Mouse (Mus musculus) kidney, embryonic 14.5 days (tissue): ENCODE results near the gene Dpp4. TPM values are rescaled to one million over a fixed set of nuclear protein-coding genes. Genes with fewer than 3 reads are reported as not detected.

Source experiments
- ATAC-seq: fragments of 200-750 bp; cut with Nextera tagmentation; 2 replicates; pipeline ENCODE4 v1.8.0; 2017; ENCODE audit warnings: moderate number of reproducible peaks, mild to moderate bottlenecking, moderate TSS enrichment, moderate library complexity; ENCODE audit not compliant: low FRiP score, low TSS enrichment
- H3K27ac ChIP-seq: fragments of 300-500 bp; sonication (generic); 2 replicates; pipeline ENCODE4 v1.5.1; 2014; ENCODE audit warnings: low read depth, mild to moderate bottlenecking, low read length, moderate library complexity, mixed read lengths
- H3K27me3 ChIP-seq: fragments of 300-500 bp; sonication (generic); 2 replicates; pipeline ENCODE4 v1.6.1; 2014; ENCODE audit warnings: mild to moderate bottlenecking, low read length; ENCODE audit not compliant: control insufficient read depth, insufficient read depth
- H3K36me3 ChIP-seq: fragments of 300-500 bp; sonication (generic); 2 replicates; pipeline ENCODE4 v1.6.1; 2014; ENCODE audit warnings: low read length, mixed read lengths; ENCODE audit not compliant: control insufficient read depth, insufficient read depth
- H3K4me1 ChIP-seq: fragments of 300-500 bp; sonication (generic); 2 replicates; pipeline ENCODE4 v1.6.1; 2014; ENCODE audit warnings: low read length, mixed read lengths; ENCODE audit not compliant: control insufficient read depth, insufficient read depth
- H3K4me2 ChIP-seq: fragments of 300-500 bp; sonication (generic); replicated peaks from 2 replicates; pipeline ENCODE4 v1.6.1; 2014; ENCODE audit warnings: low read depth, mild to moderate bottlenecking, low read length
- H3K4me3 ChIP-seq: fragments of 300-500 bp; sonication (generic); 2 replicates; pipeline ENCODE4 v1.5.1; 2014; ENCODE audit warnings: mild to moderate bottlenecking, low read length
- H3K9ac ChIP-seq: fragments of 300-500 bp; sonication (generic); 2 replicates; pipeline ENCODE4 v1.6.1; 2014; ENCODE audit warnings: low read depth, mild to moderate bottlenecking, low read length, moderate library complexity
- H3K9me3 ChIP-seq: fragments of 300-500 bp; sonication (generic); 2 replicates; pipeline ENCODE4 v1.6.1; 2016; ENCODE audit warnings: low read length; ENCODE audit not compliant: control insufficient read depth
- WGBS: fragments of 180-500 bp; shearing (Covaris S2); extraction: QIAGEN DNeasy Blood & Tissue Kit; methylation state at CpG from one replicate; pipeline ENCODE4 v1.1.7; 2014; 5-methylcytosine and 5-hydroxymethylcytosine counted together
- polyA plus RNA-seq: library from polyadenylated mRNA; unstranded; fragments of >200 nt; fragmentation: Nextera tagmentation; extraction: Ambion mirVana; gene quantifications from 2 replicates; pipeline ENCODE4 v1.2.1, GENCODE M21; 2014

The Dpp4 gene
- polyA plus RNA-seq, 1 experiment from 2014 or later, result 70.1 TPM

DNA sequence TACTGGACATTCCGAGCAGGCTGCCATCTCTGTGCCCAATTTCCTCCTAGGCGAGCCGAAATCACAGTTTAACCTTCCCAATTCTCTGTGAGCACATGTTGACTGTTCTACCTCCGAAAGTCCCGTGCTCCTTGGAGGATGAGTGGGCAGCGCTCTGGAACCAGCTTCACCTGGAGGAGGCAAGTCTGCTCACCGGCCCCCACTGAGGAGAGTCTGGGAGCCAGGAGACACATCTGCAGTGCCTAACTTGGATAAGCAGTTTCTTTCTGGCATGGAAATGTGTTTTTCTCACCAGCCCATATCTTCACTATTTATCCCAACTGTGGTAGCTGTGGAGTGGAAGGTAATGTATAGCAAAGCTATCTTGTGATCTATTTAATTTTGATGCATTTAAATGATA is 54.8 kb downstream of the Dpp4 start:
- no peaks in the 10 kb centered on the region for H3K4me1 ChIP-seq
- no peak overlapping the region for H3K27ac ChIP-seq
- no peak overlapping the region for H3K4me2 ChIP-seq
- H3K27me3 ChIP-seq, result no peaks in the 10 kb centered on the region
- H3K9ac ChIP-seq, result no peak overlapping the region
- ATAC-seq, result no peak
- H3K4me3 ChIP-seq, result no peak overlapping the region
- WGBS, result 86% methylated on average over 7 of the region's 7 CpGs
- no peaks in the 10 kb centered on the region for H3K9me3 ChIP-seq
- H3K36me3 ChIP-seq, result no peaks in the 10 kb centered on the region

DNA sequence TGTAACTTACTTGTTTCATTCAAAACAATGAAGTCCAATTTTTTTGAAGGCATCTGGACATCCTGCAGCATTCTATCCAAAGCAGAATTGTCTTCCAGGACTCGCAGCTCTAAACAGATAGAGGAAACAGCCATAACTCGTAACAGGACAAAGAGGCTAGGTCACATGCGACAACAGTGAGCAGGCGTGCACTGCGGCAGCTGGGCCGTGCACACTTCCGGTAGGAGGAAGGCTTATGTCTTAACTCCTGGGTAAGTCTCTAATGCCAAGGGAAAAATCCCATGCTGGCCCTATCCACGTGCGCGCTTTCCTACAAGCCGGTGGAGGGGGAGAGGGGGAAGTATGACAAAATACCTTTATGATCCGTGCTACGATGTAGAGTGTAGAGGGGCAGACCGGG is 55.4 kb downstream of the Dpp4 start:
- Histone ChIP-seq H3K9me3 (no peaks in the 10 kb centered on the region), H3K4me3 (no peak overlapping the region), H3K36me3 (no peaks in the 10 kb centered on the region), H3K9ac (no peak overlapping the region), H3K27ac (no peak overlapping the region), H3K4me2 (no peak overlapping the region), H3K27me3 (no peaks in the 10 kb centered on the region), H3K4me1 (no peaks in the 10 kb centered on the region)
- WGBS, result 84% methylated on average over 14 of the region's 14 CpGs
- no peak for ATAC-seq

GRCm38 (mm10) chr2:62355766-62356165 is 56.3 kb downstream of the Dpp4 start:
- Histone ChIP-seq H3K9me3 (no peaks in the 10 kb centered on the region), H3K4me2 (no peak overlapping the region), H3K4me1 (no peaks in the 10 kb centered on the region), H3K36me3 (no peaks in the 10 kb centered on the region), H3K4me3 (no peak overlapping the region), H3K27me3 (no peaks in the 10 kb centered on the region), H3K27ac (no peak overlapping the region), H3K9ac (no peak overlapping the region)
- no peak for ATAC-seq
- 73% methylated on average over 6 of the region's 6 CpGs for WGBS

DNA sequence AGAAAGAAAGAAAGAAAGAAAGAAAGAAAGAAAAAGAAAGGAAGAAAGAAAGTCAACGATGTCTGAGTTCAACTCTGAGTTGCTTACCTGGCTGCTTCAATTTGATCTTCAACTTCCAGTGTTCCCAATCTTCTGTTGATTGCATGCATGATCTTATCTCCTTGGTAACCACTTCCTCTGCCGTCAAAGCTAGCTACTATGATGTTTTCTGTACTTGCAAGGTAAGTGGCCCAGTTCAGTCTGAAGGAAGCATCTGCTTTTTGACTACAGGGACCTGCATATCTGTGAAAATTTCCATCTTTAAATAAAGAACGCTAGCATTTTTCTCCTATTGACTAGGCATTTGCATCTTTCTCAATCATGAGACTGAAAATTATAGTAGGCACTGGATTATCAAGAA is 60.0 kb downstream of the Dpp4 start:
- Histone ChIP-seq H3K9ac (no peak overlapping the region), H3K4me1 (no peaks in the 10 kb centered on the region), H3K4me3 (no peak overlapping the region), H3K4me2 (no peak overlapping the region), H3K27me3 (no peaks in the 10 kb centered on the region), H3K36me3 (no peaks in the 10 kb centered on the region), H3K9me3 (no peaks in the 10 kb centered on the region), H3K27ac (no peak overlapping the region)
- no peak for ATAC-seq
- 77% methylated on average over 3 of the region's 3 CpGs for WGBS

GRCm38 (mm10) chr2:62347762-62348161 is 64.3 kb downstream of the Dpp4 start:
- Histone ChIP-seq H3K4me1 (no peaks in the 10 kb centered on the region), H3K4me3 (no peak overlapping the region)
- 93% methylated on average over 9 of the region's 9 CpGs for WGBS

DNA sequence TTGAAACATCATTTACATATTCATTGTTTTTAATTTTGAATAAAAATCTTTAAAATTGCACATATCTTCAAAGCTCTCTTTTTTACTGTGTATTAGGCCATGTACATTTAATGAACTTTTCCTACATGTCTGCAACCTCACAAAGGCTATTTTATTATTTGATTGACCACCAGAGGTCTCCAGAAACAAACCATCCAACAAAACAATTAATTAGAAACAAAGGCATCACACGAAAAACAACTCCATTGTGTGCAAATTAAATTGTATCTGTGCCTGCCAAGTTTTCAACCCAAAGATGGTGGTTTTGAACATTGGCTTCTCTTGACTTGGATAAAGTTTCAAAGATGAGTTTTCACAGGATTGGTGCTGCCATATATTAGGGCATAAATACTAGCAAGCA is 65.3 kb downstream of the Dpp4 start:
- no peaks in the 10 kb centered on the region for H3K9me3 ChIP-seq
- 33% methylated on average over 1 of the region's 1 CpGs for WGBS
- no peak overlapping the region for H3K4me2 ChIP-seq

More at GRCm38 (mm10) chr2:62347762-62348161, 64.3 kb downstream of the Dpp4 start:
- no peak overlapping the region for H3K27ac ChIP-seq
- H3K4me2 ChIP-seq, result no peak overlapping the region
- no peaks in the 10 kb centered on the region for H3K9me3 ChIP-seq
- no peaks in the 10 kb centered on the region for H3K27me3 ChIP-seq
- no peaks in the 10 kb centered on the region for H3K36me3 ChIP-seq
- H3K9ac ChIP-seq, result no peak overlapping the region
- ATAC-seq, result no peak

GRCm38 (mm10) chr2:62344367-62344766 is 67.7 kb downstream of the Dpp4 start:
- no peak overlapping the region for H3K4me2 ChIP-seq
- WGBS, result 45% methylated on average over 6 of the region's 6 CpGs
- H3K4me3 ChIP-seq, result no peak overlapping the region
- no peaks in the 10 kb centered on the region for H3K36me3 ChIP-seq
- ATAC-seq, result no peak
- no peaks in the 10 kb centered on the region for H3K27me3 ChIP-seq
- H3K9me3 ChIP-seq, result no peaks in the 10 kb centered on the region
- no peaks in the 10 kb centered on the region for H3K4me1 ChIP-seq
- H3K27ac ChIP-seq, result no peak overlapping the region
- H3K9ac ChIP-seq, result no peak overlapping the region

More for the DNA sequence above, 65.3 kb downstream of the Dpp4 start:
- no peak for ATAC-seq
- no peaks in the 10 kb centered on the region for H3K27me3 ChIP-seq
- no peak overlapping the region for H3K4me3 ChIP-seq
- H3K36me3 ChIP-seq, result no peaks in the 10 kb centered on the region
- no peaks in the 10 kb centered on the region for H3K4me1 ChIP-seq
- no peak overlapping the region for H3K9ac ChIP-seq
- no peak overlapping the region for H3K27ac ChIP-seq

- no peaks in the 10 kb centered on the region for H3K36me3 ChIP-seq
- WGBS, result 67% methylated on average over 14 of the region's 14 CpGs
- no peaks in the 10 kb centered on the region for H3K9me3 ChIP-seq
- H3K27me3 ChIP-seq, result no peaks in the 10 kb centered on the region
- H3K4me2 ChIP-seq, result no peak overlapping the region
- H3K4me1 ChIP-seq, result no peaks in the 10 kb centered on the region
- no peak overlapping the region for H3K27ac ChIP-seq
- H3K9ac ChIP-seq, result no peak overlapping the region
- no peak for ATAC-seq
- H3K4me3 ChIP-seq, result no peak overlapping the region
Observed at GRCm38 (mm10) chr2:62341734-62342128, 70.3 kb downstream of the Dpp4 start.

DNA sequence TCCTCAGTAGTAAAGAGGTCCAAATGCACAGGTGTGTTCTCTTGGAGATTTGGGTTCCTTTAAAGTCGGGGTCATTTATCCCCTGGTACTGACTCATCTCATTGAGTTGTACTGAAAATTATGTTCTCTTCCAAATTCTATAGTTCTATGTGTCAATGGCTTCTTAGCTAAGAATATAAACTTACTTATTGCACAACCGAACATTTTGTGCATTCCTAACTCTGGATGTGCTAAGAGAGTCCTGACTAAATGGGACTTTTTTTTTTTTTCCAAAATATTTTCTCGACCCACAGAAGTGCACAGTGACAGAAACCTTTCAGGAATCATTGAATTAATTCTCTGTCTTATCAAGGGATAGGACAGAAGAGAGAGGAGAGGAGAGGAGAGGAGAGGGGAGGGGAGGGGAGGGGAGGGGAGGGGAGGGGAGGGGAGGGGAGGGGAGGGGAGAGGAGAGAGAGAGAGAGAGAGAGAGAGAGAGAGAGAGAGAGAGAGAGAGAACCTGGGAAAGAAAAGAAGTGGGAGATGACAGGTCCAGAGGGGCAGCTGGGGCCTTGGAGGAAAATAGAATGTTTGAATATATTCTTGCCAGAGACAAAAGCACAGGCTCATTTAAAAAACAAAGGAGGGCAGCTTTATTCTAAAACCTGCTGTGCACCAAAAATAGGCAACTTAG is 70.8 kb downstream of the Dpp4 start:
- Histone ChIP-seq H3K36me3 (no peaks in the 10 kb centered on the region), H3K27ac (no peak overlapping the region), H3K9me3 (no peaks in the 10 kb centered on the region), H3K9ac (no peak overlapping the region), H3K4me1 (no peaks in the 10 kb centered on the region), H3K4me2 (no peak overlapping the region), H3K4me3 (no peak overlapping the region), H3K27me3 (no peaks in the 10 kb centered on the region)
- no peak for ATAC-seq
- 74% methylated on average over 3 of the region's 3 CpGs for WGBS
